Mouse (Mus musculus) intestine, embryonic 14.5 days (tissue): ENCODE results near the gene Wdr17. TPM values are rescaled to one million over a fixed set of nuclear protein-coding genes. Genes with fewer than 3 reads are reported as not detected.

Experiments used
- ATAC-seq: fragments of 200-750 bp; cut with Nextera tagmentation; replicated peaks from 2 replicates; pipeline ENCODE4 v1.8.0; 2017; ENCODE audit warnings: low read depth, moderate number of reproducible peaks, moderate TSS enrichment, moderate library complexity; ENCODE audit not compliant: low FRiP score, low TSS enrichment
- DNase-seq: peaks from one replicate; pipeline ENCODE4 v3.0.0-alpha.2; 2018; ENCODE audit warnings: low spot score
- H3K27ac ChIP-seq: fragments of 300-500 bp; sonication (generic); 2 replicates; pipeline ENCODE4 v1.5.1; 2014; ENCODE audit warnings: low read depth, mild to moderate bottlenecking, control low read depth
- H3K27me3 ChIP-seq: fragments of 300-500 bp; sonication (generic); replicated peaks from 2 replicates; pipeline ENCODE4 v1.6.1; 2014; ENCODE audit warnings: low read length, control low read depth; ENCODE audit not compliant: control insufficient read depth, insufficient read depth
- H3K36me3 ChIP-seq: fragments of 300-500 bp; sonication (generic); 2 replicates; pipeline ENCODE4 v1.6.1; 2014; ENCODE audit warnings: low read length, control low read depth; ENCODE audit not compliant: control insufficient read depth, insufficient read depth
- H3K4me1 ChIP-seq: fragments of 300-500 bp; sonication (generic); replicated peaks from 2 replicates; pipeline ENCODE4 v1.6.1; 2014; ENCODE audit warnings: low read length, control low read depth, mixed read lengths; ENCODE audit not compliant: control insufficient read depth, insufficient read depth
- H3K4me2 ChIP-seq: fragments of 300-500 bp; sonication (generic); 2 replicates; pipeline ENCODE4 v1.6.1; 2014; ENCODE audit warnings: low read length
- H3K4me3 ChIP-seq: fragments of 300-500 bp; sonication (generic); 2 replicates; pipeline ENCODE4 v1.5.1; 2014; ENCODE audit warnings: low read depth, low read length, control low read depth, mixed read lengths
- H3K9ac ChIP-seq: fragments of 300-500 bp; sonication (generic); 2 replicates; pipeline ENCODE4 v1.6.1; 2014; ENCODE audit warnings: mild to moderate bottlenecking, low read length
- H3K9me3 ChIP-seq: fragments of 300-500 bp; sonication (generic); 2 replicates; pipeline ENCODE4 v1.6.1; 2016; ENCODE audit warnings: low read length, control low read depth; ENCODE audit not compliant: control insufficient read depth
- WGBS: fragments of 180-500 bp; shearing (Covaris S2); extraction: QIAGEN DNeasy Blood & Tissue Kit; methylation state at CpG from one replicate; pipeline ENCODE4 v1.1.7; 2014; 5-methylcytosine and 5-hydroxymethylcytosine counted together
- polyA plus RNA-seq: library from polyadenylated mRNA; unstranded; fragments of >200 nt; fragmentation: Nextera tagmentation; extraction: Ambion mirVana; gene quantifications from 2 replicates; pipeline ENCODE4 v1.2.1, GENCODE M21; 2014

Wdr17 gene
- polyA plus RNA-seq, 1 experiment from 2014 or later, result 0.62 TPM

DNA sequence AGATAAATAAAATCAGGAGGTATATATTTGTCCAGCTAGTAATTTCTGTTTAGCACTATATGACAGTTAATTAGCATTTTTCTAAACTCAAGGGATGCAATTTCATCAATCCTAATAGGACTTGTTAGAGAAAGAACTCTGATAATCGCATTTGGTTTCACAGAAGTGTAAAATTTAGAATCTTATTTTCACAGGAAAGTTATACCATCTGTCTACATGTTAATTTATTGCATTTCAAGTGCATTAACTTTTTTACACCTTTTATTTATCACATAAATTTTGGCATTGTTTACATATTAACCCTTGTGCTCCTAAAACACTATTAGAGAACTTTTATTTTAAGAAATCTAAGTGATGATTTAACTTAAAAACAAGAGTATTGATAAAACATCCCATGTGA is 7.2 kb upstream of the Wdr17 start:
- Histone ChIP-seq H3K4me1 (no peaks in the 10 kb centered on the region), H3K4me2 (no peak overlapping the region), H3K9ac (no peak overlapping the region), H3K27ac (no peak overlapping the region), H3K27me3 (no peaks in the 10 kb centered on the region), H3K9me3 (no peaks in the 10 kb centered on the region), H3K4me3 (no peak overlapping the region), H3K36me3 (no peaks in the 10 kb centered on the region)
- ATAC-seq (no peak), DNase-seq (no peak)
- 80% methylated on average over 1 of the region's 1 CpGs for WGBS

DNA sequence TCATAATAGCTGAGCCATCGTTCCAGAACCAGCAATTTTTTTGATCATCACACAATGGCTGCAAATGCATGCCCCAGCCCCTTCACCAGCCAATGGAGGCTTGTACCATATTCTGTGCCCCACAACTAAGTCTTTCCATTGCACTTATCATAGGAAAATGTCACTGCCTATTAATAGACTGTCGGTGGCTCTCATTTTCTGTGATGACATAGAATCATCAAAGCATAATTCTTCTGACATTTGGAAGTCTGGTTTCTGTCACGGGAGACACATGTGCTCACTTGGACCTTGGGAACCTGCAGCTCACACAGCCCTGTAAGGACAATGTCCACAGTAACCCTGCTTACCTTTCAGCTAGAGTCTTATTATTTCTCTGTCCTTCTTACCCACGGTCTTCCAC is 424 bp downstream of the Wdr17 start:
- Histone ChIP-seq H3K9ac (no peak overlapping the region), H3K4me2 (no peak overlapping the region), H3K4me3 (no peak overlapping the region), H3K4me1 (no peaks in the 10 kb centered on the region), H3K36me3 (no peaks in the 10 kb centered on the region), H3K9me3 (no peaks in the 10 kb centered on the region), H3K27ac (no peak overlapping the region), H3K27me3 (no peaks in the 10 kb centered on the region)
- 64% methylated on average over 4 of the region's 4 CpGs for WGBS
- ATAC-seq, result no peak
- no peak for DNase-seq

DNA sequence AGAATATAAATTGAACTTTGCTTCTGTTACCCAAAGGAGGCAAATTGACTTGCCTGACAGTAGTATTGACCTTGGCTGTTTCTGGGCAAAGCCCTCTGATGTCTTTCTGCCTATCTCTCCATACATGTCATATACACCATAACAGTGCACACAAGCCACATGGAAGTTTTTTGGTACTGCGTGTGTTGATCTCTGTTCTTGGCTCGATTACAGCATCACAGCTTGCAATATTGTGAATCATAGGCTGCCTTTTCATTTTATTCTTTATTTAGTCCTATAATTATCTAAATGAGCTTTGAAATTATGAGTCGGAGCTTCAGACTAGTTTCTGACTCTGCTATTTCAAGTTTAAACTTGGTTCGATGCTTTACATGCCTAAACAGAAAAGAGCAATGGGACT is 10.5 kb downstream of the Wdr17 start:
- Histone ChIP-seq H3K4me1 (no peaks in the 10 kb centered on the region), H3K27ac (no peak overlapping the region), H3K9ac (no peak overlapping the region), H3K4me2 (no peak overlapping the region), H3K9me3 (no peaks in the 10 kb centered on the region), H3K36me3 (no peaks in the 10 kb centered on the region), H3K27me3 (no peaks in the 10 kb centered on the region), H3K4me3 (no peak overlapping the region)
- DNase-seq, result no peak
- WGBS, result 93% methylated on average over 4 of the region's 4 CpGs
- ATAC-seq, result no peak

DNA sequence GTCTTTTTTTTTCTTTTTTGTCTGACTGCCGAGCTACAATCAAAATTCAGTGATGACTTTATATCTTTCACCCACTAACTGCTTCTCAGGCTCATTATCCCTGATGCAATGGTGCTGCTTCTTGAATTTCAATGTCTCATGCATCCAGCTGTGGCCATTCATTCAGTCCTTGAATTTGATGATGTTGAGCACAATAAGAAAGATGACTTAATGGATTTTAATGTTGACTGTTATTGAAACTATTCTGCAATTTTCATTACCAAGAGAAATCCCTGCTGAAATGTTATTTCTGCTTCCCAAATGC is 22.3 kb downstream of the Wdr17 start:
- no peak overlapping the region for H3K4me3 ChIP-seq
- DNase-seq (no peak), ATAC-seq (no peak)
- no peaks in the 10 kb centered on the region for H3K9me3 ChIP-seq
- WGBS, result 70% methylated on average over 1 of the region's 1 CpGs
- no peaks in the 10 kb centered on the region for H3K4me1 ChIP-seq
- no peak overlapping the region for H3K4me2 ChIP-seq
- no peak overlapping the region for H3K27ac ChIP-seq
- no peak overlapping the region for H3K9ac ChIP-seq
- no peaks in the 10 kb centered on the region for H3K27me3 ChIP-seq
- no peaks in the 10 kb centered on the region for H3K36me3 ChIP-seq

DNA sequence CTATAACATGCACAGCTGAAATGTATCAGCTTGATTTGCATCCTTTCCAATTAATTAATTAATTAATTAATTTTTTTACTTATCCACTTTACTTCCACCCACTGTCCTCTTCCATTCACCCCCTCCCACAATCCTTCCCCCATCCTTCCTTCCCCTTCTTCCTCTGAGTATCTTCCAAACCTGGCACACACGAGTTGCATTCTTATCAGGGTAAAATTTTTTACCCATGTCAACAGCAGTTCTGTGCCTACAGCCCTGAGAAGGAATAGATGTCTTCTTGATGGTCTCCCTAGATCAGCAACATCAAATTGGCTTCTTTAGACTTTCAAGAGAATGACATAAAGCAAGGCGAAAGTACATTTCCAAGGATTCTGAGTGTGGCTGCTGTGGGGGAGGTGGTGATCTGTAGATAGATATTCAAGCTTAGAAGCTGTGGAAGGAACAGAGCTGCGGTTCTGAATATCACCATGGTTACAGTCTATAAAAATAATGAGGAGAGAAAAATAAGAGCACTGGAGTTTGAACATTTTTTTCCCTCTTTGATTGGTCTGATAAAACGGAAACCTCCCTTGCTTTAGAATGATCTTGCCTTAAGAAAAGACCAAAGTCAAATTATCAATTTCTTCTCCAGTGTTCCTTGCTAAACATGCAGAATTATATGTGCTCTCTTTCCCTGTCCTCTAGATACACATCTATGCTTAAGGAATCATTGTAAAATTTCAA is 22.8 kb downstream of the Wdr17 start:
- no peaks in the 10 kb centered on the region for H3K9me3 ChIP-seq
- no peaks in the 10 kb centered on the region for H3K36me3 ChIP-seq
- no peaks in the 10 kb centered on the region for H3K4me1 ChIP-seq
- no peak overlapping the region for H3K9ac ChIP-seq
- H3K4me3 ChIP-seq, result no peak overlapping the region
- WGBS, result 76% methylated on average over 4 of the region's 4 CpGs
- no peak overlapping the region for H3K27ac ChIP-seq
- ATAC-seq (no peak), DNase-seq (no peak)
- H3K4me2 ChIP-seq, result no peak overlapping the region
- no peaks in the 10 kb centered on the region for H3K27me3 ChIP-seq

DNA sequence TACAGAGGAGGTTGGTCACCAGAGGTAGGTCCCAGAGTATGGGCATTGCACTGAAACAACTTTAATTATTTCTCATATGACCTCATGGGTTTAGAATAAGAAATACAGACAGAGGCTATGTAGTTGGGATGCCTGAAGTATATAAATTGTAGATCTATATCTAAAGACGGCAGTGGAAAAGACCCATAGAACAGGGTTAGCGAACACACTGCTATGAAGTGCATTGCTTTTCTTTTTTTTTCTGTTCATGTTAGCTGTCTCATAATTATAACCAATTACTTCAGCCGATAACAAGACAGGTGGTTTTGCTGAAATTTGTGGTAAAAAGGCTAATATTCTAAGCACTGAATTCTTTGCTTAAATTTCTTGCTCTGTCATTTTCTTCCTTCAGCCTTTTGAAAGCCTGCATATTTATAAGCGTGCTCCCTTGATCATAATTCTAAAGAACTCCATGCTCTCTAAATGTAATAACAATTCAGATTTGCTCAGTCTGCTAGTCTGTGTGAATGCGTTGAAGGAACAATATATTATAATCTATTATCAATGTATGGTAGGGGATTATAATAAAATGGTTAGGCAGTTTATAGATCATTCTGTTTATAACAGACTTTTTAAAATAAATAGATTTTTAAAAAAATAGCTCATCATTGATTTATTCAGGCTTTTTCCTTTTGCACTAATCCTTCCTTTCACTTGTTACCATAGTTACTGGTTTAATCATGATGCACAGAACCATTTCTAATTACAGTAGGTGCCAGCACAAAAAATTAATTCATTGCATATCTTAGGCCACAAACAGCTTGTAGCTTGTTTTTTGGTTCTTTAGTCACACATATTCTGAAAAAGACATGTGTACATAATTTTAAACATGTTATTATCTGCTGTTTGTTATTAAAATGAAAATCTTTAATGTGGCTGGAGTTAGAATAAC is 50.7 kb downstream of the Wdr17 start:
- H3K27me3 ChIP-seq, result no peaks in the 10 kb centered on the region
- ATAC-seq, result no peak
- 89% methylated on average over 5 of the region's 5 CpGs for WGBS

DNA sequence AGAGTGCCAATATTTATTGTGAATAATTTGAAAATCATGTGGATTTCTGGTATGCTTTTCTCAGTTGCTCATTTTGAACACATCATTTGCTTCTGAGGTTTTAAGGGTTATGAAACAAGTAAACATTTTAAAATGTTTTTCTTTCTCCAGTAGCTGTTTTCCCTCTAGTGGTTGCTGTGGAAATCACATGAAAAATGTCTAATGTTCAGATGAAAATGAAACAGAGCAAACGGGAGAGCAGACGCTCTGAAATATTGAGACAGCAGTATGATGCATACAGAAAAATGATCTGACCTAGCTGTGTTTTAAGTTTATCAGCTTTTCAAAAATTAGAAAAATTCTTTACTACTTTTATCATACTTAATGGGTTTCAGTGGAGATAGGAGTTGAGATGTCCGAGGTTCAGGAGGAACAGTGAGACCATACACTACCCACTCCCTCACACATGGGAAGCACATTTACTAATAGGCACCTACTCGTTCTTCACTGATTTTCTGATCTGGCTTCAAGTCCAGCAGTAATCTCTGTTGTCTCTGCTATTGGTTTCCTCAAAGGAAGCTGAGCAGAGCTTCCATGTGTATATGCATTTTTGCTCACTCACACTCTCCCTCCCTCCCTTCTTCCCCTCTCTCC is 57.1 kb downstream of the Wdr17 start:
- DNase-seq (no peak), ATAC-seq (no peak)
- Histone ChIP-seq H3K27ac (no peak overlapping the region), H3K4me2 (no peak overlapping the region), H3K27me3 (no peaks in the 10 kb centered on the region), H3K4me1 (no peaks in the 10 kb centered on the region), H3K4me3 (no peak overlapping the region), H3K36me3 (no peaks in the 10 kb centered on the region), H3K9me3 (no peaks in the 10 kb centered on the region), H3K9ac (no peak overlapping the region)
- WGBS, result 52% methylated on average over 4 of the region's 4 CpGs

More for the DNA sequence above, 50.7 kb downstream of the Wdr17 start:
- H3K4me1 ChIP-seq, result no peaks in the 10 kb centered on the region
- no peak for DNase-seq
- no peaks in the 10 kb centered on the region for H3K36me3 ChIP-seq
- H3K4me3 ChIP-seq, result no peak overlapping the region
- no peaks in the 10 kb centered on the region for H3K9me3 ChIP-seq
- no peak overlapping the region for H3K4me2 ChIP-seq
- no peak overlapping the region for H3K9ac ChIP-seq
- H3K27ac ChIP-seq, result no peak overlapping the region

DNA sequence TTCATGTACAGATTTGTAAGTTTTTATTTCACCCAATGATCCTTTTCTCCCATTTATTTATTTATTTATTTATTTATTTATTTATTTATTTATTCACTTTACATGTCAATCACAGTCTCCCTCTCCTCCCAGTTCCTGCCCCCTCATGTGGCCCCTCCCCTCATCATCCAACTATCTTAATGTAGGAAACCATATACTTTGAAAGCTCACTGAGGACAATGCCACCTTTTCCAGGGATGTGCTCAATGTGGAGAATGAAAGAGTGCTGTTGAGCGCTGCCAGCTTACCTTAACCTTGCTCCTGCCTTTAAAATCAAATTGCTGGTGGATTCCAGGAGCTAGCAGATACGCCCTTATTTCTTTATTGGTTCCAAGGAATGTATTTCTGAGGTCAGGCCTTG is 59.0 kb downstream of the Wdr17 start:
- no peaks in the 10 kb centered on the region for H3K9me3 ChIP-seq
- no peak overlapping the region for H3K27ac ChIP-seq
- 79% methylated on average over 2 of the region's 2 CpGs for WGBS
- no peaks in the 10 kb centered on the region for H3K27me3 ChIP-seq
- ATAC-seq, result no peak
- no peak overlapping the region for H3K4me2 ChIP-seq
- no peaks in the 10 kb centered on the region for H3K36me3 ChIP-seq
- H3K4me1 ChIP-seq, result no peaks in the 10 kb centered on the region
- no peak for DNase-seq
- no peak overlapping the region for H3K4me3 ChIP-seq
- no peak overlapping the region for H3K9ac ChIP-seq
